Mouse (Mus musculus) limb, embryonic 10.5 days (tissue): ENCODE measurements around the gene Fgf2. TPM values are rescaled to one million over a fixed set of nuclear protein-coding genes. Genes with fewer than 3 reads are reported as not detected.

Experiments used
- DNase-seq: peaks from one replicate; pipeline ENCODE4 v3.0.0-alpha.2; 2017; ENCODE audit warnings: low spot score
- H3K27ac ChIP-seq: fragments of 300-500 bp; sonication (generic); 2 replicates; pipeline ENCODE4 v1.5.1; 2016; ENCODE audit warnings: mild to moderate bottlenecking
- H3K27me3 ChIP-seq: fragments of 300-500 bp; sonication (generic); 2 replicates; pipeline ENCODE4 v1.6.1; 2016; ENCODE audit warnings: low read depth, mild to moderate bottlenecking; ENCODE audit not compliant: poor library complexity, severe bottlenecking
- H3K36me3 ChIP-seq: fragments of 300-500 bp; sonication (generic); 2 replicates; pipeline ENCODE4 v1.6.1; 2016; ENCODE audit warnings: mild to moderate bottlenecking, moderate library complexity
- H3K4me1 ChIP-seq: fragments of 300-500 bp; sonication (generic); 2 replicates; pipeline ENCODE4 v1.6.1; 2016
- H3K4me3 ChIP-seq: fragments of 300-500 bp; sonication (generic); 2 replicates; pipeline ENCODE4 v1.5.1; 2016; ENCODE audit warnings: mild to moderate bottlenecking, moderate library complexity
- H3K9me3 ChIP-seq: fragments of 300-500 bp; sonication (generic); replicated peaks from 2 replicates; pipeline ENCODE4 v1.6.1; 2016; ENCODE audit warnings: mild to moderate bottlenecking
- WGBS: fragments of 180-500 bp; shearing (Covaris S2); methylation state at CpG from one replicate; pipeline ENCODE4 v1.1.7; 2016; 5-methylcytosine and 5-hydroxymethylcytosine counted together
- polyA plus RNA-seq: library from polyadenylated mRNA; unstranded; fragments of >200 nt; fragmentation: Nextera tagmentation; extraction: Ambion mirVana; gene quantifications from 2 replicates; pipeline ENCODE4 v1.2.1, GENCODE M21; 2016

The Fgf2 gene
- polyA plus RNA-seq, 1 experiment from 2014 or later = 0.98 TPM

- no peak overlapping the region for H3K4me3 ChIP-seq
- WGBS = 99% methylated on average over 2 of the region's 2 CpGs
- no peaks in the 10 kb centered on the region for H3K9me3 ChIP-seq
- DNase-seq = no peak
- H3K27ac ChIP-seq = no peak overlapping the region
- no peaks in the 10 kb centered on the region for H3K27me3 ChIP-seq
- H3K36me3 ChIP-seq = peaks cover 52% of the 10 kb centered on the region
- H3K4me1 ChIP-seq = no peaks in the 10 kb centered on the region
These were observed 95.3 kb downstream of the Fgf2 start for GRCm38 (mm10) chr3:37443409-37443808.

GRCm38 (mm10) chr3:37455992-37456391 is 107.8 kb downstream of the Fgf2 start:
- Histone ChIP-seq H3K36me3 (peaks cover 14% of the 10 kb centered on the region), H3K4me3 (no peak overlapping the region), H3K4me1 (no peaks in the 10 kb centered on the region), H3K9me3 (no peaks in the 10 kb centered on the region), H3K27ac (no peak overlapping the region), H3K27me3 (no peaks in the 10 kb centered on the region)
- WGBS = 89% methylated on average over 1 of the region's 1 CpGs
- no peak for DNase-seq

Other genes with a start within 250 kb of the Fgf2 start
- 0.18 TPM in 1 of 2 replicates, not detected in the other for gene Il2, start 222.4 kb upstream of the Fgf2 start, polyA plus RNA-seq
- not detected in 2 replicates for gene Il21, start 115.7 kb upstream of the Fgf2 start, polyA plus RNA-seq
- 9.4 and 9.6 TPM in 2 replicates for gene Bbs12, start 35.8 kb upstream of the Fgf2 start, polyA plus RNA-seq
- 1.6 and 3.2 TPM in 2 replicates for gene Cetn4, start 35.6 kb upstream of the Fgf2 start, polyA plus RNA-seq
- gene Spata5, start 71.5 kb downstream of the Fgf2 start, polyA plus RNA-seq = 52.7 and 53.3 TPM in 2 replicates
- 3.9 and 4.7 TPM in 2 replicates for gene Nudt6, start 71.9 kb downstream of the Fgf2 start, polyA plus RNA-seq